Mouse (Mus musculus) megakaryocyte progenitor cell, adult 5-6 weeks (primary cell): Measurements from ENCODE around the gene Rgs3. TPM values are rescaled to one million over a fixed set of nuclear protein-coding genes. Genes with fewer than 3 reads are reported as not detected.
A peak's percentile ranks its signal among the peaks of the same experiment; 100 is the strongest.

Source experiments
- ATAC-seq: replicated peaks from 2 replicates; pipeline ENCODE4 v1.8.0; 2016; ENCODE audit warnings: mild to moderate bottlenecking, moderate TSS enrichment, inconsistent platforms; ENCODE audit not compliant: poor library complexity
- total RNA-seq, 2 experiments: library from RNA; stranded (forward) in 1 of 2; stranded (reverse) in 1 of 2; fragments of 157-497, 149-512 nt in 1 of 2; fragments of 200-1000 nt in 1 of 2; gene quantifications; 2 replicates each; pipeline versions ENCODE4 v1.2.3 to v1.2.4; 2015 to 2017

Gene Rgs3
- total RNA-seq, 2 experiments from 2014 or later = 4.2 to 10.8 TPM

- no peak for ATAC-seq
Observed at GRCm38 (mm10) chr4:62626228-62627026, 66.8 kb downstream of the Rgs3 start.

- ATAC-seq = no peak
Observed at GRCm38 (mm10) chr4:62627331-62627730, 67.7 kb downstream of the Rgs3 start.

- ATAC-seq = no peak
Observed at GRCm38 (mm10) chr4:62628547-62628946, 68.9 kb downstream of the Rgs3 start.

GRCm38 (mm10) chr4:62629461-62629860 lies 69.8 kb downstream of the Rgs3 start:
- peak; percentile 78 for ATAC-seq

- peak; percentile 52 for ATAC-seq
Observed at GRCm38 (mm10) chr4:62629905-62630304, 70.3 kb downstream of the Rgs3 start.

- no peak for ATAC-seq
Observed at GRCm38 (mm10) chr4:62633243-62633642, 73.6 kb downstream of the Rgs3 start.

GRCm38 (mm10) chr4:62634054-62634591 lies 74.5 kb downstream of the Rgs3 start:
- ATAC-seq = peak; percentile 40

- no peak for ATAC-seq
Observed at GRCm38 (mm10) chr4:62634840-62635239, 75.2 kb downstream of the Rgs3 start.

GRCm38 (mm10) chr4:62636047-62636446 lies 76.4 kb downstream of the Rgs3 start:
- no peak for ATAC-seq

GRCm38 (mm10) chr4:62637856-62638604 lies 78.4 kb downstream of the Rgs3 start:
- no peak for ATAC-seq

- ATAC-seq = peak; percentile 59
Observed at GRCm38 (mm10) chr4:62640496-62641229, 81.0 kb downstream of the Rgs3 start.

- ATAC-seq = no peak
Observed at GRCm38 (mm10) chr4:62641230-62641589, 81.6 kb downstream of the Rgs3 start.

- ATAC-seq = no peak
Observed at GRCm38 (mm10) chr4:62641656-62642055, 82.0 kb downstream of the Rgs3 start.

GRCm38 (mm10) chr4:62643401-62643800 lies 83.8 kb downstream of the Rgs3 start:
- no peak for ATAC-seq

- no peak for ATAC-seq
Observed at GRCm38 (mm10) chr4:62644031-62644793, 84.6 kb downstream of the Rgs3 start.

- no peak for ATAC-seq
Observed at GRCm38 (mm10) chr4:62646556-62647248, 87.1 kb downstream of the Rgs3 start.

- ATAC-seq = no peak
Observed at GRCm38 (mm10) chr4:62648848-62649247, 89.2 kb downstream of the Rgs3 start.

- ATAC-seq = no peak
Observed at GRCm38 (mm10) chr4:62649536-62650230, 90.0 kb downstream of the Rgs3 start.

- no peak for ATAC-seq
Observed at GRCm38 (mm10) chr4:62651179-62651760, 91.6 kb downstream of the Rgs3 start.
